Mouse (Mus musculus) CD4-positive, CD25-positive, alpha-beta regulatory T cell, adult 9 weeks (primary cell): ENCODE results near the gene Zfp354a. TPM values are rescaled to one million over a fixed set of nuclear protein-coding genes. Genes with fewer than 3 reads are reported as not detected.

Experiments
- polyA plus RNA-seq: library from polyadenylated mRNA; unstranded; fragments of 100-300 nt; shearing (Covaris generic); gene quantifications from one replicate; pipeline ENCODE4 v1.2.1, GENCODE M21; 2017

The Zfp354a gene
- not detected for polyA plus RNA-seq

GRCm38 (mm10) chr11:51059151-51059571 is at the start of gene Zfp354a:
Gene Zfp354a, plus strand, starts transcription at chr11:51059257.

GRCm38 (mm10) chr11:51013936-51014335 is 45.1 kb upstream of the Zfp354a start, which contains the start of gene Olfr54:
Gene Olfr54, plus strand, starts transcription at chr11:51014236.

GRCm38 (mm10) chr11:51047809-51048208 is 11.2 kb upstream of the Zfp354a start, which contains the start of gene Olfr1375:
Gene Olfr1375, plus strand, starts transcription at chr11:51048109.

Other genes starting within 250 kb of the Zfp354a start
- gene Zfp354c, start 231.5 kb upstream of the Zfp354a start, polyA plus RNA-seq: 5.2 TPM
- not detected for gene Zfp879, start 217.7 kb upstream of the Zfp354a start, polyA plus RNA-seq
- gene Grm6, start 208.6 kb upstream of the Zfp354a start, polyA plus RNA-seq: 0.14 TPM
- not detected for gene Zfp454, start 171.6 kb upstream of the Zfp354a start, polyA plus RNA-seq
- 2.6 TPM for gene Zfp2, start 143.1 kb upstream of the Zfp354a start, polyA plus RNA-seq
- gene Zfp354b, start 127.6 kb upstream of the Zfp354a start, polyA plus RNA-seq: not detected
- gene 4933414I15Rik, start 115.5 kb upstream of the Zfp354a start, polyA plus RNA-seq: not detected
- not detected for gene Prop1, start 105.5 kb upstream of the Zfp354a start, polyA plus RNA-seq
- not detected for gene Olfr1378, start 92.7 kb upstream of the Zfp354a start, polyA plus RNA-seq
- not detected for gene Olfr1377, start 77.3 kb upstream of the Zfp354a start, polyA plus RNA-seq
- gene Olfr51, start 55.7 kb upstream of the Zfp354a start, polyA plus RNA-seq: not detected
- gene Olfr54, start 45.0 kb upstream of the Zfp354a start, polyA plus RNA-seq: not detected
- gene Olfr1375, start 11.1 kb upstream of the Zfp354a start, polyA plus RNA-seq: not detected
- gene Gm12569, start 161.2 kb downstream of the Zfp354a start, polyA plus RNA-seq: not detected
- gene Clk4, start 202.5 kb downstream of the Zfp354a start, polyA plus RNA-seq: 261 TPM
- not detected for gene BC049762, start 203.8 kb downstream of the Zfp354a start, polyA plus RNA-seq
- gene Col23a1, start 230.7 kb downstream of the Zfp354a start, polyA plus RNA-seq: 0.60 TPM